Mouse (Mus musculus): ENCODE results near the gene Evc. TPM values are rescaled to one million over a fixed set of nuclear protein-coding genes. Genes with fewer than 3 reads are reported as not detected.

The Evc gene
- polyA plus RNA-seq, 1 experiment from 2014 or later = 24.4 TPM

DNA sequence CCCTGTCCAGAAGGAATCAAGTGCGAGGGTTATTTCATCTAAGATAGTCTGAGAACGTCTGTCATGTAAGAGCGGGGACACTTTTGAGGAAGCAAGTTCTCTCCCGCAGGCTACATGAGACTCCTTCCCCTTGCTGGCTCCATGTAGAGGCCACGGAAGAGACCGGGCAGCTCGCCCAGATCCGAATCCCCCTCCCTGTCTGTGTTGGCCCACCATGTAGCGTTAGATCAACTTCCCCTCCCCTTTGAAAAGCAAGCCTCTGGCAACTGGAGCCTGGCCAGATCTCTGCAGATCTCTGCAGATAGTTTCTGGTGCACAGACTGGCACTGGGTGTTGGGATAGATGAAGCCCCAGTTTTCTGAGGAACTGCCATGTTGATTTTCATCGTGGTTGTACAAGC is 40.0 kb downstream of the Evc start:
- no peak overlapping the region for H3K4me3 ChIP-seq (replicated peaks)
- no peak overlapping the region for H3K27ac ChIP-seq
- H3K36me3 ChIP-seq = peaks cover 22% of the 10 kb centered on the region
- H3K4me2 ChIP-seq = no peak overlapping the region
- WGBS = 74% methylated on average over 10 of the region's 10 CpGs
- H3K27me3 ChIP-seq = no peaks in the 10 kb centered on the region
- ATAC-seq (replicated peaks; ENCODE audit: low FRiP score) = no peak
- no peaks in the 10 kb centered on the region for H3K9me3 ChIP-seq (replicated peaks)
- H3K4me1 ChIP-seq = no peaks in the 10 kb centered on the region
- no peak overlapping the region for H3K9ac ChIP-seq

DNA sequence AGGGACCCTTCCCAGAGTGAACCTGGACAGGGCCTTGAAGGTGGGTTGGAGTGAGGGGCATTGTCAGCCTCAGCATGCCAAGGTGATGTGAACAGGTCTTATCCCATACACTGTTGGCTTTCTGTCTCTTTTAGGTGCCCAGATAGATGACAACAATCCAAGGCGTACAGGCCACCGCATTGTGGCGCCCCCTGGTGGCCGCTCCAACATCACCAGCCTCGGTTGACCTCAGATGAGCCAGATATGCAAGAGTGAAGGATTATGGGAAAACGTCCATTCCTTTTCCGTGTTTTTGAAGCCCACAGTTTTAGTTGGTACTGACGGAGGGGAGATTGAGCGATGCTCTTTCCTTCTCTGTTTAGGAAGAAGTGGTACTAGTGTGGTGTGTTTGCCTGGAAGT is 45.7 kb downstream of the Evc start:
- no peak overlapping the region for H3K4me2 ChIP-seq
- 77% methylated on average over 9 of the region's 9 CpGs for WGBS
- ATAC-seq (replicated peaks; ENCODE audit: low FRiP score) = no peak

DNA sequence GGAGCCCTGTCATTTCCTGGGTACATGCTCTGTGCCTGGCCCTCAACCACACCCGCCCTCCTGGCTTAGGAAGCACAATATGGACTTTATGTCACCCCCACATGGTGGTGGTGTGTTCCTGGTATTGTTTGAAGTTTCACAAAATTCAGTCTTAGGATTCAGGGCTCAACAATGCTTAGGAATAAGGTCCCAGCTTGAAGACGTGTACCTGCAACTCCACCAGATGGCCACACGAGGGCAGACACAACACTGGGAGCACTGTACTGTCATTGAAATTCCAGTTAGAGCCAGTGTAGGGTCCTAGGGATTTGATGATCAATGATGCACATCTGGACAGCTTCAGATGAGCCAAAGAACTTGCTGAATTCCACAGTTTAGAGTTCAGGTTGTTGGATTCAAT is 47.5 kb downstream of the Evc start:
- Histone ChIP-seq H3K4me3 (replicated peaks) (no peak overlapping the region), H3K27ac (no peak overlapping the region), H3K27me3 (no peaks in the 10 kb centered on the region), H3K9ac (no peak overlapping the region), H3K4me1 (no peaks in the 10 kb centered on the region), H3K36me3 (no peaks in the 10 kb centered on the region), H3K9me3 (replicated peaks) (no peaks in the 10 kb centered on the region), H3K4me2 (no peak overlapping the region)
- 20% methylated on average over 3 of the region's 3 CpGs for WGBS
- no peak for ATAC-seq (replicated peaks; ENCODE audit: low FRiP score)

More for the DNA sequence above, 45.7 kb downstream of the Evc start:
- Histone ChIP-seq H3K4me1 (no peaks in the 10 kb centered on the region), H3K4me3 (replicated peaks) (no peak overlapping the region), H3K27ac (no peak overlapping the region), H3K9me3 (replicated peaks) (no peaks in the 10 kb centered on the region), H3K9ac (no peak overlapping the region), H3K36me3 (no peaks in the 10 kb centered on the region), H3K27me3 (no peaks in the 10 kb centered on the region)

DNA sequence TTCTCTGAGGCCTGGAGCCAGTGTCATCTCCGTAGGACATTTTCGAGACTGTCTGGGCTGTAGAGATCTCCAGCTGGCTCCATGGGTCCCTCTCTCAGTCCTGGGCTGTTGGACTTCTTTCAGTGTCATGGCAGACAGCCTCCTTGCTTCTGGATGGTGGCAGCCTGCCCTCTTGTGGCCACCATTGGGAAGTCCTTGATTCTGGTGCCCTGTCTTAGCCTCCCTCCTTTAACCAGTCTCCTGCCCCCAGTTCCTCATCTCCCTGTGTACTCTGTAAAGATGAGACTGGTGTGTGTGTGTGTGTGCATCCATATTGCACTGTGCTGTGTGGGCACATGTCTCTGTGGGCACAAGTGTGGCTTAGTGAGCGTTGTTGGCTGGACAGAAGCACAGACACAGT is 48.3 kb downstream of the Evc start:
- H3K4me3 ChIP-seq (replicated peaks) = no peak overlapping the region
- H3K27me3 ChIP-seq = no peaks in the 10 kb centered on the region
- no peaks in the 10 kb centered on the region for H3K4me1 ChIP-seq
- no peak overlapping the region for H3K27ac ChIP-seq
- WGBS = 81% methylated on average over 3 of the region's 3 CpGs
- no peak for ATAC-seq (replicated peaks; ENCODE audit: low FRiP score)
- H3K9me3 ChIP-seq (replicated peaks) = no peaks in the 10 kb centered on the region
- H3K4me2 ChIP-seq = no peak overlapping the region
- no peak overlapping the region for H3K9ac ChIP-seq
- H3K36me3 ChIP-seq = no peaks in the 10 kb centered on the region

GRCm38 (mm10) chr5:37281021-37281420 is 55.7 kb downstream of the Evc start:
- H3K9me3 ChIP-seq (replicated peaks) = no peaks in the 10 kb centered on the region
- H3K9ac ChIP-seq = no peak overlapping the region
- 87% methylated on average over 11 of the region's 11 CpGs for WGBS
- no peak for ATAC-seq (replicated peaks; ENCODE audit: low FRiP score)
- H3K36me3 ChIP-seq = no peaks in the 10 kb centered on the region
- no peaks in the 10 kb centered on the region for H3K27me3 ChIP-seq
- no peaks in the 10 kb centered on the region for H3K4me1 ChIP-seq
- H3K27ac ChIP-seq = no peak overlapping the region
- H3K4me2 ChIP-seq = no peak overlapping the region
- H3K4me3 ChIP-seq (replicated peaks) = no peak overlapping the region

DNA sequence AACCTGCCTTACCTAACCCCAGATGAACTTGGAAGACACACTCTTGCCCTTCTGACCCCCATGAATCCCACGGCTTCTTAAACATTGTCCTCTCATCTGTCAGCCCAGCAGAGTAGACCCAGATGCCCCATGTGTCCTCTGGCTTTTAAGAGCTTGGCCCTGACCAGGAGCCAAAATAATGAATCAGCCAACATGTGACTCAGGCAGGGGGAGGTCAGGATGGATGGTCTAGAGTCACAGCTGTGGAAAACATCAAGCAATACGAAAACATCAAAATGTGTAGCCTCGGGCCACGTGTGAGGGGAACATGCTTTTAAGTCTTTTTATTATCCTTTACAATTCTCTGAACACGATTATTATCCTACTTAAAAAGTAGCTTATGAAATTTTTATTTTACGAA is 72.9 kb downstream of the Evc start:
- WGBS = 53% methylated on average over 6 of the region's 6 CpGs
- no peak overlapping the region for H3K4me3 ChIP-seq (replicated peaks)
- no peaks in the 10 kb centered on the region for H3K27me3 ChIP-seq
- H3K9me3 ChIP-seq (replicated peaks) = no peaks in the 10 kb centered on the region
- H3K4me2 ChIP-seq = no peak overlapping the region
- H3K27ac ChIP-seq = no peak overlapping the region
- H3K36me3 ChIP-seq = no peaks in the 10 kb centered on the region
- no peak for ATAC-seq (replicated peaks; ENCODE audit: low FRiP score)
- no peak overlapping the region for H3K9ac ChIP-seq
- H3K4me1 ChIP-seq = no peaks in the 10 kb centered on the region

- 57% methylated on average over 5 of the region's 5 CpGs for WGBS
- no peak overlapping the region for H3K4me2 ChIP-seq
- H3K9me3 ChIP-seq (replicated peaks) = no peaks in the 10 kb centered on the region
- H3K4me3 ChIP-seq (replicated peaks) = no peak overlapping the region
- no peak overlapping the region for H3K27ac ChIP-seq
- no peaks in the 10 kb centered on the region for H3K27me3 ChIP-seq
- ATAC-seq (replicated peaks; ENCODE audit: low FRiP score) = no peak
- H3K4me1 ChIP-seq = no peaks in the 10 kb centered on the region
- no peak overlapping the region for H3K9ac ChIP-seq
- H3K36me3 ChIP-seq = no peaks in the 10 kb centered on the region
These were observed 75.0 kb downstream of the Evc start for GRCm38 (mm10) chr5:37261734-37262133.

- Histone ChIP-seq H3K4me1 (no peaks in the 10 kb centered on the region), H3K36me3 (no peaks in the 10 kb centered on the region), H3K9ac (no peak overlapping the region), H3K27me3 (no peaks in the 10 kb centered on the region), H3K4me2 (no peak overlapping the region), H3K4me3 (replicated peaks) (no peak overlapping the region), H3K9me3 (replicated peaks) (no peaks in the 10 kb centered on the region), H3K27ac (no peak overlapping the region)
- WGBS = 45% methylated on average over 5 of the region's 5 CpGs
- ATAC-seq (replicated peaks; ENCODE audit: low FRiP score) = no peak
These were observed 79.5 kb downstream of the Evc start for GRCm38 (mm10) chr5:37257243-37257642.

DNA sequence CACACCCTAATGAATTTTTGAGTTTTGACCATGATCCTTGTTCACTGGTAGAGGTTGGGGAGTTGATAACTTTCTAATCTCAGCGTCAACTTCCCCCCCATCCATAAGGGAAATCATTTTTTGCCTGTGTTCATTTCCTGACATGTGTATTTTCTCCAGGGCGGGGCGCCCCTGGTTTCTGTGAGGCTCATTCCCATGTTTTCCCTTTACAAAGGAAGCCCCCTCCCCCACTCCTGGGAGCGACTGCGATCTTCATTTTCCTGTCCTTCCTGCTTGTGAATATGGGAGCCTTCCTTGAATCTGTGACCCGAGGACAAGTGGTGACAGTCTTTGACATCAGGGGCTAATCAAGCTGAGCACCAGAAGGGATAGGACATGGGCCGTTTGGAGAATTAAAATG is 79.9 kb downstream of the Evc start:
- Histone ChIP-seq H3K27me3 (no peaks in the 10 kb centered on the region), H3K4me2 (no peak overlapping the region), H3K27ac (no peak overlapping the region), H3K4me1 (no peaks in the 10 kb centered on the region), H3K9me3 (replicated peaks) (no peaks in the 10 kb centered on the region), H3K4me3 (replicated peaks) (no peak overlapping the region), H3K36me3 (no peaks in the 10 kb centered on the region), H3K9ac (no peak overlapping the region)
- ATAC-seq (replicated peaks; ENCODE audit: low FRiP score) = no peak
- 68% methylated on average over 7 of the region's 7 CpGs for WGBS

DNA sequence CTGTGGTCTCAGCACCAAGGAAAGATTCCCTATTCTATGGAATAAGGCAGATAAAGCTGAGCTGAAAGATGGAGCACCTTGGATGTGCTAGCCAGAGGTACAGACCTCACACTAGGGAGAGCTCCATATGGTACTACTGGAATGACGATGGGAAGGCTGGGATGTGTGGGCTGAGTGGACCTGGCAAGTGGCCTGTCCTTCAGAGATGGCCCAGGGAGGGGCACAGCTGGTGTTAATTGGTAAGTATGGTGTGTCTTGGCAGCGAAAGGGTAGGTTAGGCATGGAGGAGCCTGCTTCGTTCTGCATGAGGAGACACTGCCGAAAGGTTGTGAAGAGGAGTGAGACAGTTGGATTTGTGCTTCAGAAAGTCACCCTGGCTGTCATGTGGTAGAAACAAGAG is 82.2 kb downstream of the Evc start:
- no peak for ATAC-seq (replicated peaks; ENCODE audit: low FRiP score)

DNA sequence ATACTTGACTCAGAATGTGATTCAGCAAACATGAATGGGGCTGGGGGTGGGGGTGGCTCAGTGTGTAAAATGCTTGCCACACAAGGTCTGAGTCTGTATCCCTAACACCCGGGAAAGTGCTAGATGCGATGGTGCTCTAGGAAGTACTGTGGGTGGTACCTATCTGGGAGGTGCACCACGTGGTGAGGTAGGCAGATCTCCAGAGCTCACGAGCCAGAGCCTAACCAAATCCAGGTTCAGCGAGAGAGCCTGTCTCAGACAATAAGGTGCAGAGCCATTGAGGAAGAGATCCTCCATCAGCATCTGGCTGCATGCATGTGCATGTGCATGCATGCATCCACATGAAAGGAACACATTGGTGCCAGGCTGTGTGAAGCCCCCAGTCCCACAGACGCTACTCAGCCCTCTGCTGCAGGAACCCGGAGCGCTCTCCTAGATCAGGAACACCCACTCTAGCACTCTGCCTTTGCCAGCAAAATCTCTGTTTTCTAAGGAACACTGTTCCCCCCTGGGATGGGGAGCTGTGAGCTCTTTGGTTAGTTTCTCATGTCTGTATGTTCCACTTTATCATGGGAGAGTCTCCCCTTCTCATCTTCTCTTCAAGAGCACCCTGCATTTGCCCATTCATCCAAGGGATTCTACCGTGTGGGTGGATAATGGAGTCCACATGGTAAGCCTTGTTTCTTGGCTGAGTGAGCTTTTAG is 84.4 kb downstream of the Evc start:
- no peaks in the 10 kb centered on the region for H3K9me3 ChIP-seq (replicated peaks)
- no peak overlapping the region for H3K9ac ChIP-seq
- H3K27ac ChIP-seq = no peak overlapping the region
- H3K27me3 ChIP-seq = peaks cover 10% of the 10 kb centered on the region; the same call in 1 of the 2 replicates
- no peak overlapping the region for H3K4me2 ChIP-seq
- ATAC-seq (replicated peaks; ENCODE audit: low FRiP score) = no peak
- 86% methylated on average over 9 of the region's 9 CpGs for WGBS
- H3K36me3 ChIP-seq = no peaks in the 10 kb centered on the region
- no peak overlapping the region for H3K4me3 ChIP-seq (replicated peaks)
- H3K4me1 ChIP-seq = no peaks in the 10 kb centered on the region

More for the DNA sequence above, 82.2 kb downstream of the Evc start:
- H3K4me3 ChIP-seq (replicated peaks) = no peak overlapping the region
- H3K9me3 ChIP-seq (replicated peaks) = no peaks in the 10 kb centered on the region
- no peak overlapping the region for H3K9ac ChIP-seq
- H3K4me2 ChIP-seq = no peak overlapping the region
- no peaks in the 10 kb centered on the region for H3K36me3 ChIP-seq
- no peaks in the 10 kb centered on the region for H3K4me1 ChIP-seq
- H3K27ac ChIP-seq = no peak overlapping the region
- WGBS = 85% methylated on average over 4 of the region's 4 CpGs
- no peaks in the 10 kb centered on the region for H3K27me3 ChIP-seq

GRCm38 (mm10) chr5:37251596-37251995 is 85.1 kb downstream of the Evc start:
- no peak for ATAC-seq (replicated peaks; ENCODE audit: low FRiP score)
- no peak overlapping the region for H3K27ac ChIP-seq
- 66% methylated on average over 3 of the region's 3 CpGs for WGBS
- H3K9me3 ChIP-seq (replicated peaks) = no peaks in the 10 kb centered on the region
- peaks cover 15% of the 10 kb centered on the region for H3K27me3 ChIP-seq
- H3K36me3 ChIP-seq = no peaks in the 10 kb centered on the region
- H3K9ac ChIP-seq = no peak overlapping the region
- peaks cover under 1% of the 10 kb centered on the region; the same call in 1 of the 2 replicates for H3K4me1 ChIP-seq
- no peak overlapping the region for H3K4me3 ChIP-seq (replicated peaks)
- H3K4me2 ChIP-seq = no peak overlapping the region

DNA sequence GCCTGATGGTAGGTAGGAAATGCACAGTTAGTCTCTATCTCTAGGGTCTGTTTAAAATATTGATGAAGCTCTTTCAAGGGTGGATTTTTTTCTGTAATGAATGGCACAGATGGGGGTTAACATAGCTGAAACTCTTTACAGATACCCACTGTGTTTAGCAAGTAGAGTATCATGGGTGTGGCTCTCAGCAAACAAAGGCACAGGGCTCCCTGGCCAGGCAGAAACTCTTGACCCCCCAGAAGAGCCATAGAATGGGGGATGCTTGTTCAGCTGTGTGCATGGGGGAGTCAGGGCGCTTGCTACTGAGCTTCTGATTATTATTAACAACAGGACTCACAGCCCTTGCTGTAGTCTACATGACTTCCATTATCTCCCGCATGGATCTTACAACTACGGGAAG is 87.8 kb downstream of the Evc start:
- H3K9ac ChIP-seq = no peak overlapping the region
- peaks cover 42% of the 10 kb centered on the region for H3K27me3 ChIP-seq
- no peak overlapping the region for H3K27ac ChIP-seq
- ATAC-seq (replicated peaks; ENCODE audit: low FRiP score) = no peak
- 81% methylated on average over 3 of the region's 3 CpGs for WGBS
- H3K36me3 ChIP-seq = no peaks in the 10 kb centered on the region
- peaks cover 27% of the 10 kb centered on the region for H3K4me1 ChIP-seq
- H3K4me2 ChIP-seq = no peak overlapping the region
- no peak overlapping the region for H3K4me3 ChIP-seq (replicated peaks)
- H3K9me3 ChIP-seq (replicated peaks) = no peaks in the 10 kb centered on the region
